Mouse (Mus musculus): ENCODE results near the gene Bcl2. TPM values are rescaled to one million over a fixed set of nuclear protein-coding genes. Genes with fewer than 3 reads are reported as not detected.

Bcl2 gene
- total RNA-seq, 1 experiment, result 0.98 TPM

GRCm38 (mm10) chr1:106596380-106596779 is 117.7 kb downstream of the Bcl2 start:
- in situ Hi-C loops (cut with MboI; ENCODE audit: low sequenced_read_pairs in 2 of 2, unreplicated experiment in 2 of 2), result no loop called here
- Histone ChIP-seq H3K4me3 (ENCODE audit: insufficient read depth in 1 of 2, low read depth in 1 of 2, low read length in 2 of 2, poor library complexity in 1 of 2, severe bottlenecking in 1 of 2) (no peak overlapping the region), H3K9me3 (ENCODE audit: control insufficient read depth, insufficient read depth, low read depth, low read length) (no peaks in the 10 kb centered on the region), H3K9ac (ENCODE audit: insufficient read depth, low read depth, low read length, poor library complexity, severe bottlenecking) (no peak overlapping the region), H3K4me1 (ENCODE audit: control insufficient read depth in 2 of 2, insufficient read depth in 2 of 2, low read length in 2 of 2, poor library complexity in 1 of 2) (no peaks in the 10 kb centered on the region), H3K36me3 (ENCODE audit: control insufficient read depth, insufficient read depth, low read length, poor library complexity, severe bottlenecking) (no peaks in the 10 kb centered on the region), H3K27ac (ENCODE audit: insufficient read depth, low read depth, low read length, poor library complexity, severe bottlenecking) (no peak overlapping the region)
- no peak for DNase-seq (ENCODE audit: low read depth, low spot score)
- TF ChIP-seq MAFK (IDR thresholded peaks at IDR 0.05; ENCODE audit: insufficient read depth, low read depth, low read length) (no peak), ZC3H11A (IDR thresholded peaks at IDR 0.05; ENCODE audit: borderline replicate concordance, low read depth, low read length) (no peak), ZNF384 (IDR thresholded peaks at IDR 0.05; ENCODE audit: low read depth, low read length) (no peak), CHD2 (IDR thresholded peaks at IDR 0.05; ENCODE audit: low read depth, low read length) (no peak), HCFC1 (IDR thresholded peaks at IDR 0.05; ENCODE audit: borderline replicate concordance, insufficient read depth, low read length) (no peak)

GRCm38 (mm10) chr1:106595286-106595885 is 118.7 kb downstream of the Bcl2 start:
- Histone ChIP-seq H3K36me3 (ENCODE audit: control insufficient read depth, insufficient read depth, low read length, poor library complexity, severe bottlenecking) (no peaks in the 10 kb centered on the region), H3K9ac (ENCODE audit: insufficient read depth, low read depth, low read length, poor library complexity, severe bottlenecking) (no peak overlapping the region), H3K4me1 (ENCODE audit: control insufficient read depth in 2 of 2, insufficient read depth in 2 of 2, low read length in 2 of 2, poor library complexity in 1 of 2) (no peaks in the 10 kb centered on the region), H3K27ac (ENCODE audit: insufficient read depth, low read depth, low read length, poor library complexity, severe bottlenecking) (no peak overlapping the region), H3K4me3 (ENCODE audit: insufficient read depth in 1 of 2, low read depth in 1 of 2, low read length in 2 of 2, poor library complexity in 1 of 2, severe bottlenecking in 1 of 2) (no peak overlapping the region), H3K9me3 (ENCODE audit: control insufficient read depth, insufficient read depth, low read depth, low read length) (no peaks in the 10 kb centered on the region)
- DNase-seq (ENCODE audit: low read depth, low spot score), result no peak
- in situ Hi-C loops (cut with MboI; ENCODE audit: low sequenced_read_pairs in 2 of 2, unreplicated experiment in 2 of 2), result no loop called here
- TF ChIP-seq MAFK (IDR thresholded peaks at IDR 0.05; ENCODE audit: insufficient read depth, low read depth, low read length) (no peak), ZC3H11A (IDR thresholded peaks at IDR 0.05; ENCODE audit: borderline replicate concordance, low read depth, low read length) (no peak), HCFC1 (IDR thresholded peaks at IDR 0.05; ENCODE audit: borderline replicate concordance, insufficient read depth, low read length) (no peak), ZNF384 (IDR thresholded peaks at IDR 0.05; ENCODE audit: low read depth, low read length) (no peak), CHD2 (IDR thresholded peaks at IDR 0.05; ENCODE audit: low read depth, low read length) (no peak)

DNA sequence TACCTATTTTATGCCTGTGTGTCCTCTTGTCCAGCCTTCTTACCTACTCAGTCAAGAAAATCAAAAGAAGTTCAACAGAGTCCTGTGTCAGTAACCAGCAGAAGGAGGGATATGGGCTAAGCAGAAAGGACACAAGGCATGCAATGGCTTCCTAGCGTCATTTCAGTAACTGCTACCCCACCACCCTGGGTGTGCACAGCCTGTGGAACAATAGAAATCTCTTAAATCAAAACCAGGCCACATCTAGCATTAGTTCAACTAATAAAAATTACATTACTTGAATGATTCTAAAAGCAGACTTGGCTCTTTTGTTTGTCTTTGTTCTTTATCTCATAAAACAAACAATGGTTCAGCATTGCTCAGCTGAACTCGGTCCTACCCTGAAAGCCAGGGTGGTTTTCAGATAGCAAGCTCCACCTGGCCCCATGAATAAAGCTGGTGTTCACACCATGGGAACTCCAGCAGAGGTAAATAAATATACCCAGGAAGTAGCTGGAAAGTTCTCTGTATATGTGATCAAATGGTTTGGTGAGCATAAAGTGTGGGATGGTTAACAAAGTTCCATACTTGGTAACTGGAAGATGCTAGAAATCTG is 122.8 kb downstream of the Bcl2 start:
- H3K4me1 ChIP-seq (ENCODE audit: control insufficient read depth in 2 of 2, insufficient read depth in 2 of 2, low read length in 2 of 2, poor library complexity in 1 of 2), result no peaks in the 10 kb centered on the region
- no peak overlapping the region for H3K27ac ChIP-seq (ENCODE audit: insufficient read depth, low read depth, low read length, poor library complexity, severe bottlenecking)
- in situ Hi-C loops (cut with MboI; ENCODE audit: low sequenced_read_pairs in 2 of 2, unreplicated experiment in 2 of 2), result no loop called here
- H3K4me3 ChIP-seq (ENCODE audit: insufficient read depth in 1 of 2, low read depth in 1 of 2, low read length in 2 of 2, poor library complexity in 1 of 2, severe bottlenecking in 1 of 2), result no peak overlapping the region
- no peaks in the 10 kb centered on the region for H3K36me3 ChIP-seq (ENCODE audit: control insufficient read depth, insufficient read depth, low read length, poor library complexity, severe bottlenecking)
- TF ChIP-seq MAFK (IDR thresholded peaks at IDR 0.05; ENCODE audit: insufficient read depth, low read depth, low read length) (no peak), ZC3H11A (IDR thresholded peaks at IDR 0.05; ENCODE audit: borderline replicate concordance, low read depth, low read length) (no peak), ZNF384 (IDR thresholded peaks at IDR 0.05; ENCODE audit: low read depth, low read length) (no peak)
- H3K9me3 ChIP-seq (ENCODE audit: control insufficient read depth, insufficient read depth, low read depth, low read length), result no peaks in the 10 kb centered on the region
- DNase-seq (ENCODE audit: low read depth, low spot score), result no peak
- H3K9ac ChIP-seq (ENCODE audit: insufficient read depth, low read depth, low read length, poor library complexity, severe bottlenecking), result no peak overlapping the region

- Histone ChIP-seq H3K27ac (ENCODE audit: insufficient read depth, low read depth, low read length, poor library complexity, severe bottlenecking) (no peak overlapping the region), H3K36me3 (ENCODE audit: control insufficient read depth, insufficient read depth, low read length, poor library complexity, severe bottlenecking) (no peaks in the 10 kb centered on the region), H3K4me1 (ENCODE audit: control insufficient read depth in 2 of 2, insufficient read depth in 2 of 2, low read length in 2 of 2, poor library complexity in 1 of 2) (no peaks in the 10 kb centered on the region), H3K9ac (ENCODE audit: insufficient read depth, low read depth, low read length, poor library complexity, severe bottlenecking) (no peak overlapping the region), H3K9me3 (ENCODE audit: control insufficient read depth, insufficient read depth, low read depth, low read length) (no peaks in the 10 kb centered on the region), H3K4me3 (ENCODE audit: insufficient read depth in 1 of 2, low read depth in 1 of 2, low read length in 2 of 2, poor library complexity in 1 of 2, severe bottlenecking in 1 of 2) (no peak overlapping the region)
- in situ Hi-C loops (cut with MboI; ENCODE audit: low sequenced_read_pairs in 2 of 2, unreplicated experiment in 2 of 2), result no loop called here
- no peak for TF ChIP-seq ZNF384 (IDR thresholded peaks at IDR 0.05; ENCODE audit: low read depth, low read length)
- TF ChIP-seq HCFC1 (IDR thresholded peaks at IDR 0.05; ENCODE audit: borderline replicate concordance, insufficient read depth, low read length), result no peak
- no peak for TF ChIP-seq ZC3H11A (IDR thresholded peaks at IDR 0.05; ENCODE audit: borderline replicate concordance, low read depth, low read length)
- no peak for TF ChIP-seq CHD2 (IDR thresholded peaks at IDR 0.05; ENCODE audit: low read depth, low read length)
- no peak for TF ChIP-seq MAFK (IDR thresholded peaks at IDR 0.05; ENCODE audit: insufficient read depth, low read depth, low read length)
- no peak for DNase-seq (ENCODE audit: low read depth, low spot score)
Measured at GRCm38 (mm10) chr1:106589141-106589540, 124.9 kb downstream of the Bcl2 start.
